Mouse (Mus musculus) CH12.LX (cell line): ENCODE measurements at regions not wholly inside any gene's neighbourhood (a gene's known extent, or its start where the extent isn't known, plus 50 kb on each side); places are given as distances from the start of the nearest gene placed in this dataset.

ENCODE experiments used
- DNase-seq: peaks from one replicate; pipeline ENCODE4 v3.0.0-alpha.2; 2013; ENCODE audit errors: extremely low read depth
- H3K27ac ChIP-seq: 2 replicates; pipeline ENCODE4 v1.5.1; 2012; ENCODE audit warnings: low read depth, mild to moderate bottlenecking, control low read depth, moderate library complexity; ENCODE audit not compliant: insufficient read depth
- H3K27me3 ChIP-seq: replicated peaks from 2 replicates; pipeline ENCODE3; 2012; ENCODE audit warnings: inconsistent platforms
- H3K36me3 ChIP-seq, 2 experiments: replicated peaks in 1 of 2; 2 replicates each; pipeline versions ENCODE3 to v1.6.1; 2012; ENCODE audit warnings: inconsistent platforms in 1 of 2, low read length in 1 of 2, mild to moderate bottlenecking in 1 of 2, mixed read lengths in 1 of 2, moderate library complexity in 1 of 2; ENCODE audit not compliant: control insufficient read depth in 1 of 2, insufficient read depth in 1 of 2
- H3K4me1 ChIP-seq, 2 experiments: 2 replicates each; pipeline ENCODE4 v1.6.1; 2012; ENCODE audit warnings: inconsistent platforms in 1 of 2, moderate library complexity in 1 of 2; ENCODE audit not compliant: insufficient read depth in 2 of 2, control insufficient read depth in 1 of 2
- H3K4me2 ChIP-seq: 2 replicates; pipeline ENCODE4 v1.6.1; 2012; ENCODE audit warnings: low read depth, mild to moderate bottlenecking, control low read depth; ENCODE audit not compliant: poor library complexity, insufficient read depth, severe bottlenecking
- H3K4me3 ChIP-seq, 3 experiments: fragments of 150-350 bp in 1 of 3; sonication (generic) in 1 of 3; replicated peaks in 1 of 3; 2 replicates each; pipeline versions ENCODE3 to v1.5.1; 2011 to 2012; ENCODE audit warnings: low read depth in 2 of 3, low read length in 2 of 3, mild to moderate bottlenecking in 2 of 3, moderate library complexity in 2 of 3, control low read depth in 1 of 3, improper control_type of control experiment in 1 of 3, inconsistent platforms in 1 of 3, mixed read lengths in 1 of 3; ENCODE audit not compliant: poor library complexity in 1 of 3
- H3K79me2 ChIP-seq: replicated peaks from 2 replicates; pipeline ENCODE4 v1.6.1; 2012; ENCODE audit warnings: mild to moderate bottlenecking, moderate library complexity; ENCODE audit not compliant: control insufficient read depth, poor library complexity, insufficient read depth, severe bottlenecking; ENCODE audit errors: extremely low read depth
- H3K9ac ChIP-seq: 2 replicates; pipeline ENCODE4 v1.6.1; 2012; ENCODE audit warnings: low read depth, mild to moderate bottlenecking, control low read depth, moderate library complexity; ENCODE audit not compliant: insufficient read depth
- H3K9me3 ChIP-seq: replicated peaks from 2 replicates; pipeline ENCODE3; 2012; ENCODE audit warnings: low read length, inconsistent platforms, mixed read lengths
- E2F4 ChIP-seq: IDR thresholded peaks from 2 replicates; pipeline ENCODE4 v1.6.1; 2011; ENCODE audit warnings: low read depth, low read length, improper control_type of control experiment; ENCODE audit not compliant: insufficient replicate concordance
- EP300 ChIP-seq: IDR thresholded peaks from 2 replicates; pipeline ENCODE4 v1.6.1; 2011; ENCODE audit warnings: low read length, improper control_type of control experiment
- GABPA ChIP-seq: IDR thresholded peaks from 2 replicates; pipeline ENCODE4 v1.6.1; 2012; ENCODE audit warnings: low read depth, low read length, improper control_type of control experiment, inconsistent platforms; ENCODE audit not compliant: insufficient replicate concordance
- HCFC1 ChIP-seq: IDR thresholded peaks from 2 replicates; pipeline ENCODE4 v1.6.1; 2012; ENCODE audit warnings: low read depth, mild to moderate bottlenecking, inconsistent platforms, low read length, improper control_type of control experiment
- JUN ChIP-seq: IDR thresholded peaks from 2 replicates; pipeline ENCODE4 v1.6.1; 2011; ENCODE audit warnings: low read depth, mild to moderate bottlenecking, low read length, improper control_type of control experiment, moderate library complexity; ENCODE audit not compliant: insufficient read depth
- JUND ChIP-seq: conservative IDR thresholded peaks from 2 replicates; pipeline ENCODE4 v1.6.1; 2011; ENCODE audit warnings: low read depth, low read length, improper control_type of control experiment
- KAT2A ChIP-seq: IDR thresholded peaks from 2 replicates; pipeline ENCODE4 v1.6.1; 2012; ENCODE audit warnings: low read length, improper control_type of control experiment, inconsistent platforms; ENCODE audit not compliant: insufficient replicate concordance
- MAFK ChIP-seq: IDR thresholded peaks from 2 replicates; pipeline ENCODE4 v1.6.1; 2011; ENCODE audit warnings: low read length, improper control_type of control experiment; ENCODE audit not compliant: insufficient replicate concordance
- MAZ ChIP-seq: IDR thresholded peaks from 2 replicates; pipeline ENCODE4 v1.6.1; 2012; ENCODE audit warnings: low read depth, mild to moderate bottlenecking, inconsistent platforms, low read length, improper control_type of control experiment, moderate library complexity
- MEF2A ChIP-seq: IDR thresholded peaks from 2 replicates; pipeline ENCODE4 v1.6.1; 2014; ENCODE audit warnings: low read depth, mild to moderate bottlenecking, inconsistent platforms, low read length, improper control_type of control experiment, borderline replicate concordance
- NELFE ChIP-seq: IDR thresholded peaks from 2 replicates; pipeline ENCODE4 v1.6.1; 2011; ENCODE audit warnings: low read depth, low read length, improper control_type of control experiment
- POLR2A ChIP-seq: IDR thresholded peaks from 2 replicates; pipeline ENCODE4 v1.6.1; 2011; ENCODE audit warnings: low read depth, mild to moderate bottlenecking, improper control_type of control experiment, low read length
- RCOR1 ChIP-seq: conservative IDR thresholded peaks from 2 replicates; pipeline ENCODE4 v1.6.1; 2012; ENCODE audit warnings: low read depth, mild to moderate bottlenecking, inconsistent platforms, low read length, improper control_type of control experiment
- SIN3A ChIP-seq: IDR thresholded peaks from 2 replicates; pipeline ENCODE4 v1.6.1; 2012; ENCODE audit warnings: low read length, improper control_type of control experiment, inconsistent platforms
- SMC3 ChIP-seq: IDR thresholded peaks from 2 replicates; pipeline ENCODE4 v1.6.1; 2011; ENCODE audit warnings: low read depth, low read length, improper control_type of control experiment
- TBP ChIP-seq: conservative IDR thresholded peaks from 2 replicates; pipeline ENCODE4 v1.6.1; 2011; ENCODE audit warnings: low read depth, low read length, improper control_type of control experiment
- UBTF ChIP-seq: IDR thresholded peaks from 2 replicates; pipeline ENCODE4 v1.6.1; 2012; ENCODE audit warnings: low read depth, mild to moderate bottlenecking, inconsistent platforms, low read length, improper control_type of control experiment, moderate library complexity
- USF1 ChIP-seq: IDR thresholded peaks from 2 replicates; pipeline ENCODE4 v1.6.1; 2014; ENCODE audit warnings: low read depth, mild to moderate bottlenecking, inconsistent platforms, low read length, improper control_type of control experiment
- USF2 ChIP-seq: conservative IDR thresholded peaks from 2 replicates; pipeline ENCODE4 v1.6.1; 2011; ENCODE audit warnings: low read depth, low read length, improper control_type of control experiment
- ZKSCAN1 ChIP-seq: IDR thresholded peaks from 2 replicates; pipeline ENCODE4 v1.6.1; 2012; ENCODE audit warnings: low read depth, inconsistent platforms, low read length, improper control_type of control experiment, borderline replicate concordance
- ZMIZ1 ChIP-seq: IDR thresholded peaks from 2 replicates; pipeline ENCODE4 v1.6.1; 2012; ENCODE audit warnings: low read depth, mild to moderate bottlenecking, inconsistent platforms, low read length, improper control_type of control experiment
- dilution Hi-C: fragments of 300-500 bp; cut with MboI; formaldehyde crosslinking; loops from 2 replicates; pipeline ENCODE4 v1.14.3; 2020; ENCODE audit warnings: low sequenced_read_pairs; ENCODE audit not compliant: extremely low pct_unique_long_range_greater_than_20kb, extremely low pct_ligation_motif_present
- in situ Hi-C: fragments of 300-500 bp; cut with MboI; formaldehyde crosslinking; loops from 3 replicates; pipeline ENCODE4 v1.14.3; 2019; ENCODE audit warnings: low sequenced_read_pairs, low pct_ligation_motif_present, low pct_unique_long_range_greater_than_20kb, mixed read lengths

DNA sequence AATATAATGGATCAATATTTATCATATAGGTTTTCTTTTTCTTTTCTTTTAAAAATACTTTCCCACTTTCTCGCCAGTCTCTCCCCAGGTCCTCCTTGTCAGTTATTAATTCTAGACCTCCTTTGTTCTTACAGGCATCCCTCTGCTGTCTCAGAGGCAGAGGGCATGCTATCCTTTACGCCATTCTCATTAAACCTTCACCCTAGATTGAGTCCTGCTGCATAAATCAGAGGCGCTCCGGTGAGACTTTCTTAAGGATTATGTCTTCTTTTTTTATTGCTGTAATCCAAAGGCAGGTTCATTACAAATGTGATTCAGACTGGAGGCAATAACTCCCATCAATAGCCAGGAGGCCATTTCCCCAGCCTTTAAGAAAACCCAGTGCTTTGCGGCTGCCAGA lies 288.3 kb upstream of the Nbea start:
- TF ChIP-seq EP300 = no peak
- no peak for TF ChIP-seq POLR2A
- no peak for TF ChIP-seq JUN
- no peak for TF ChIP-seq E2F4
- TF ChIP-seq ZMIZ1 = no peak
- no peak for TF ChIP-seq UBTF
- no peak for TF ChIP-seq ZKSCAN1
- no peak for TF ChIP-seq RCOR1
- TF ChIP-seq SIN3A = no peak
- TF ChIP-seq GABPA = no peak
- TF ChIP-seq USF1 = no peak
- Histone ChIP-seq H3K9me3 (peaks cover 54% of the 10 kb centered on the region), H3K4me1 (no peaks in the 10 kb centered on the region), H3K79me2 (no peaks in the 10 kb centered on the region), H3K4me3 (no peak overlapping the region), H3K9ac (no peak overlapping the region), H3K27me3 (no peaks in the 10 kb centered on the region), H3K27ac (no peak overlapping the region), H3K36me3 (no peaks in the 10 kb centered on the region), H3K4me2 (no peak overlapping the region)
- no peak for DNase-seq
- in situ Hi-C loops = no loop called here
- dilution Hi-C loops = no loop called here

GRCm38 (mm10) chr3:56471185-56471584 lies 287.7 kb upstream of the Nbea start:
- H3K4me3 ChIP-seq = no peak overlapping the region
- dilution Hi-C loops (no loop called here), in situ Hi-C loops (no loop called here)
- H3K79me2 ChIP-seq = no peaks in the 10 kb centered on the region
- H3K4me2 ChIP-seq = no peak overlapping the region
- no peaks in the 10 kb centered on the region for H3K27me3 ChIP-seq
- no peak overlapping the region for H3K27ac ChIP-seq
- no peaks in the 10 kb centered on the region for H3K36me3 ChIP-seq
- peaks cover 53% of the 10 kb centered on the region for H3K9me3 ChIP-seq
- TF ChIP-seq USF2 = no peak
- no peak for TF ChIP-seq MAFK
- TF ChIP-seq RCOR1 = no peak
- TF ChIP-seq HCFC1 = no peak
- no peak for TF ChIP-seq NELFE
- no peak for TF ChIP-seq KAT2A
- TF ChIP-seq TBP = no peak
- TF ChIP-seq MAZ = no peak
- no peak for TF ChIP-seq JUND
- TF ChIP-seq MEF2A = no peak
- no peak for TF ChIP-seq SMC3
- no peak for TF ChIP-seq ZKSCAN1
- no peak overlapping the region for H3K9ac ChIP-seq
- H3K4me1 ChIP-seq = no peaks in the 10 kb centered on the region
- DNase-seq = no peak
